Mouse (Mus musculus) spleen, adult 18-20 months (tissue): Measurements from ENCODE around the gene Hivep1.

Experiments
- DNase-seq, 2 experiments: peaks; one replicate each; pipeline ENCODE4 v3.0.0; 2022; ENCODE audit warnings: mixed read lengths in 2 of 2

Gene Hivep1

GRCm38 (mm10) chr13:42233741-42234419, 182.1 kb downstream of the Hivep1 start:
- no peak for DNase-seq

- DNase-seq = no peak
These were observed 186.7 kb downstream of the Hivep1 start for GRCm38 (mm10) chr13:42238520-42238919.

- no peak for DNase-seq
These were observed 190.3 kb downstream of the Hivep1 start for GRCm38 (mm10) chr13:42242131-42242530.
